Mouse (Mus musculus): ENCODE data around the gene Prm3. TPM values are rescaled to one million over a fixed set of nuclear protein-coding genes. Genes with fewer than 3 reads are reported as not detected.

Gene Prm3
- polyA plus RNA-seq (2016; fragmentation: Nextera tagmentation; extraction: Ambion mirVana): not detected in 2 replicates

DNA sequence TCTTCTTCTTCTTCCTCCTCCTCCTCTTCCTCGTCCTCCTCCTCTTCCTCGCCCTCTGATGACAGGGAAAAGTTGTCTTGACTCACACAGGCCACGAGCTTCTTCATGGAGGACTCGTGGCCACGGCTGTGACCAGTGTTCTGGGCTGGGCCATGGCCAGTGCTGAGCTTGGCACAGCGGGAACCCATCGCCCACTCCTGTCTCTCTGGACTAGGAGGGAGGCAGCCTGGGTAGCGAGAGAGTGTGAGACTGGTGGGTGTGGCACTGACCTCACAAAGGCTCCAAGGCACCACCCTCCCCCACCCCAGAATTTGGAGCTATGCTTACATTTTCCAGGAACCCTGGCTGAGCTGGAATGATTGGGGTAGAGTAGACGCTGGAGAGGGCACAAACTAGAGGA lies at the start of gene Prm3:
Prm3 (minus strand) TSS at position 213 of the 400 bp plus-strand sequence.
- Histone ChIP-seq H3K4me3 (no peak within 1 kb of the TSS), H3K9me3 (no peaks in the 10 kb centered on the region), H3K36me3 (replicated peaks) (no peaks in the 10 kb centered on the region), H3K4me1 (peaks cover 35% of the 10 kb centered on the region), H3K27ac (no peak within 1 kb of the TSS), H3K27me3 (ENCODE audit: poor library complexity, severe bottlenecking) (peaks cover 23% of the 10 kb centered on the region)
- DNase-seq (ENCODE audit: extremely low spot score, low spot score): no peak
- WGBS: 79% methylated on average over 9 of the region's 9 CpGs

GRCm38 (mm10) chr16:10840018-10840417 lies 49.3 kb upstream of the Prm3 start:
- DNase-seq (ENCODE audit: extremely low spot score, low spot score): no peak
- 96% methylated on average over 11 of the region's 14 CpGs for WGBS
- H3K4me1 ChIP-seq: peaks cover 48% of the 10 kb centered on the region
- no peak overlapping the region for H3K27ac ChIP-seq
- H3K4me3 ChIP-seq: no peak overlapping the region
- H3K9me3 ChIP-seq: no peaks in the 10 kb centered on the region
- no peaks in the 10 kb centered on the region for H3K27me3 ChIP-seq (ENCODE audit: poor library complexity, severe bottlenecking)
- H3K36me3 ChIP-seq (replicated peaks): peaks cover 22% of the 10 kb centered on the region

DNA sequence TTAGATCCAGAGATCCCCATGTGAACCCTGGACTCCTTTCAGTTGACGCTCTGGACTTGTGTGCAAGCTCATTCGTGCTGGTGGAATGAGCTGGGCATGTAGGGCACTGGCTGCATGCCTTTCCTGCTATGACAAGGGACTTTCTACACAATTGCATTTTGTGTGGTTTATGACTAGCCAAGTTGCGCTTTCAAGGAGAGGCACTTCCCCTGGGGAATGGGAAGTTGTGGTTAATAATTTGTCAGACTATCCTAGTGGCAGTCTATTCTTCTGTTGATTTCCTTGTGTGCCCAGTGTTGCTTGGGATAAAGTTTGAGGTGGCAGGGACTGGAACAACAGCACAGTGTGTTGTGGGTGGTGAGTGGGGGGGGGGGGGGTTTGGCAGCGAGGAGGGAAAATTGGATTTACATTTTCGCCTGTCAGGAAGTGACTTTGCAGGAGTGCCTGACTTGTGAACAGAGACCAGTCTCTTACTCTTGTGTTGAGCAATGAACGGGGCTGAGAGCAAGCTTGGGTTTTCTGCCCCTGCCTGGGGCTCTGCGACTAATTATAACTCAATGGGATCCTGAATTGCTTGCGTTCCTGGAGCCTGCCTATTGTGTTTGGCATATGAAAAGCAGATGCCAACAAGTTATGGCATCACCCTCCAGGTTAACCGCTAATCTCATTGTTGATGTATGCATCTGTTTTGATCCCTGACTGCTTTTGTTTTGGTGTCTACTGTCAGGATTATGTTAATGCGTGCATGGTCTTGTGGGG lies 48.0 kb upstream of the Prm3 start:
- peaks cover 20% of the 10 kb centered on the region for H3K36me3 ChIP-seq (replicated peaks)
- DNase-seq (ENCODE audit: extremely low spot score, low spot score): no peak

GRCm38 (mm10) chr16:10837903-10838302 lies 47.2 kb upstream of the Prm3 start:
- 93% methylated on average over 1 of the region's 1 CpGs for WGBS
- no peak overlapping the region for H3K4me3 ChIP-seq

More for the DNA sequence above, 48.0 kb upstream of the Prm3 start:
- peaks cover 47% of the 10 kb centered on the region for H3K4me1 ChIP-seq
- 53% methylated on average over 10 of the region's 10 CpGs for WGBS
- H3K9me3 ChIP-seq: no peaks in the 10 kb centered on the region
- peaks cover 6% of the 10 kb centered on the region for H3K27me3 ChIP-seq (ENCODE audit: poor library complexity, severe bottlenecking)
- H3K27ac ChIP-seq: no peak overlapping the region; the same call in 1 of the 2 replicates
- H3K4me3 ChIP-seq: no peak overlapping the region

DNA sequence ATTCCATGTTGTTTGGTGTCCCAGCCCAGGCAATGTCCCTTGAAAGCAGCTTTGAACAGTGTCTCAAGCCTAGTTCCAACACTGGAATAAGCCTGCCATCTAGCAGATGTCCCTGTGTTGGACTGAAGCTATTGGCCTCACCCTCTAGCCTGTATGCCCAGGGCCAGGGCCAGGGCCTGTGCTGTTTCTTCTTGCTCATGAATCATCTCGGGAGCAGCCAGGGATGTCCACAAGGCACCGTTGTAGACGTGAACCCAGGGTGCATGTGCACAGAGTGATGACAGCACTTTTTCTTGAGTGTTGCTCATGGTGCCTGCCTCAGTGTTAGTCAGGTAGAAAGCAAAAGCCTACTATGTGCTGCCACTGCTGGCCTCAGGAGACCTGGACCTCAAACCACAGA lies 46.5 kb upstream of the Prm3 start:
- H3K4me1 ChIP-seq: peaks cover 41% of the 10 kb centered on the region
- DNase-seq (ENCODE audit: extremely low spot score, low spot score): no peak
- no peaks in the 10 kb centered on the region for H3K9me3 ChIP-seq
- 92% methylated on average over 3 of the region's 3 CpGs for WGBS
- H3K27me3 ChIP-seq (ENCODE audit: poor library complexity, severe bottlenecking): peaks cover 13% of the 10 kb centered on the region
- no peak overlapping the region for H3K27ac ChIP-seq
- H3K36me3 ChIP-seq (replicated peaks): peaks cover 20% of the 10 kb centered on the region
- H3K4me3 ChIP-seq: no peak overlapping the region

More at GRCm38 (mm10) chr16:10837903-10838302, 47.2 kb upstream of the Prm3 start:
- Histone ChIP-seq H3K36me3 (replicated peaks) (peaks cover 20% of the 10 kb centered on the region), H3K9me3 (no peaks in the 10 kb centered on the region), H3K27me3 (ENCODE audit: poor library complexity, severe bottlenecking) (peaks cover 13% of the 10 kb centered on the region), H3K27ac (peak overlapping the region; percentile 25; the same call in 1 of the 2 replicates), H3K4me1 (peaks cover 41% of the 10 kb centered on the region)
- DNase-seq (ENCODE audit: extremely low spot score, low spot score): no peak

DNA sequence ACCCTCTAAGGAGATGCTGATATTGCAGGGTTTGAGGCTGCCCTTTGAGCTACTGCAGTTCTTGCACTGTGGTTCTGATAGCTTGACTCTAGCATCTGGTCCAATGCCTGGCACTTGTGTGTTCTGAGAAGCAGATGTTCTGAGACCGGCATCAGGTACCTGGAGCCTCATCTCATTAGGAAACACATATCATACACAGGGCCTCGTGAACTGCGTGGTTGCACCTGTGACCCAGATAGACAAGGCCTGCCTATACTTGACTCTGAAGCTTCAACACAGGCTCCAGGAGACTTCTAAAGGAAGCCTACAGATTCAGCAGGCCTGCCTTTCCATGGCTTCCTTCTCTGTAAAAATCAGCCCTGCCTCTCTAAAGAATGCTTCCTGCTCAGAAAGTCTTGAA lies 45.7 kb upstream of the Prm3 start:
- no peak overlapping the region; the same call in 1 of the 2 replicates for H3K4me3 ChIP-seq

GRCm38 (mm10) chr16:10834911-10835587 lies 44.3 kb upstream of the Prm3 start, which contains the start of gene Rmi2:
Gene Rmi2 (plus strand): TSS chr16:10835059.
- peaks cover 41% of the 10 kb centered on the region for H3K4me1 ChIP-seq
- H3K36me3 ChIP-seq (replicated peaks): peaks cover 5% of the 10 kb centered on the region
- peak within 1 kb of the TSS; percentile 94 for H3K27ac ChIP-seq
- no peaks in the 10 kb centered on the region for H3K9me3 ChIP-seq
- H3K27me3 ChIP-seq (ENCODE audit: poor library complexity, severe bottlenecking): peaks cover 13% of the 10 kb centered on the region
- 1% methylated on average over 48 of the region's 69 CpGs for WGBS
- H3K4me3 ChIP-seq: peak within 1 kb of the TSS; percentile 91
- peak; percentile 87 for DNase-seq (ENCODE audit: extremely low spot score, low spot score)

More for the DNA sequence above, 45.7 kb upstream of the Prm3 start:
- Histone ChIP-seq H3K27ac (no peak overlapping the region), H3K27me3 (ENCODE audit: poor library complexity, severe bottlenecking) (peaks cover 13% of the 10 kb centered on the region), H3K4me1 (peaks cover 41% of the 10 kb centered on the region), H3K9me3 (no peaks in the 10 kb centered on the region), H3K36me3 (replicated peaks) (peaks cover 19% of the 10 kb centered on the region)
- DNase-seq (ENCODE audit: extremely low spot score, low spot score): no peak
- WGBS: 83% methylated on average over 3 of the region's 3 CpGs

DNA sequence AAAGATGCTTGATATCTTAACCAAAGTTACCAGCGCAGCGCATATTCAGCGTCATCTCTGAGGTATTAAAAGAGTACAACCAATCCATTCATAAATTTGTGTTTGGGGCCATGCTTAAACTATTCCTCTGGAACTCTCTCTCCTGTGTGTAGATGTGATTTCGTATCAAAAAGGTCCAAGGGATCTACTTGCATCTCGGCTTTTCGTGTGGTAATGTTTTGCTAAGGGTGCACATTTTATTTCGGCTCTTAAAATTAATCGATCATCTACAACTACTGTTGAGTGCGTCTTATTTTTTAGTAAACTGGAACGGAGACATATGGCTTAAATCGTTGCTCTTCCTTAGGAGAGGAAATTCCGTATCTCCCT lies 43.8 kb upstream of the Prm3 start:
- DNase-seq (ENCODE audit: extremely low spot score, low spot score): no peak
- Histone ChIP-seq H3K27ac (peak overlapping the region; percentile 94), H3K4me3 (peak overlapping the region; percentile 91), H3K4me1 (peaks cover 41% of the 10 kb centered on the region), H3K9me3 (no peaks in the 10 kb centered on the region), H3K36me3 (replicated peaks) (peaks cover under 1% of the 10 kb centered on the region; the same call in 1 of the 2 replicates), H3K27me3 (ENCODE audit: poor library complexity, severe bottlenecking) (peaks cover 13% of the 10 kb centered on the region)
- 9% methylated on average over 12 of the region's 12 CpGs for WGBS

DNA sequence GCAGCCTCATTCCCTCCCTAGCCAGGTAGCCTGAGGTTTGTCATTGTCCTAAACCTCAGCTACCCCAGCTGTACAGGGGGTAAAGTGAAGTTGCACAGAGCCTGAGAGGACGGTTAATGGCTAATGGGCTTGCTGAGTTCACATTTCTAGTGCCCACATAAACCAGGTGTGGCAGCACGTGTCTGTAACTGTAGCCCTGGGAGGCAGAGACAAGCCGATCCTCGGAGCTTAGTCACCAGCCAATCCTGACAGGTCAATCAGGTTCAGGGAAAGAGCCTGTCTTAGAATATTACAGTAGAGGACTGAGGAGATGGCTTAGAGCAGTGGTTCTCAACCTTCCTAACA lies 37.7 kb upstream of the Prm3 start:
- Histone ChIP-seq H3K27me3 (ENCODE audit: poor library complexity, severe bottlenecking) (peaks cover 4% of the 10 kb centered on the region), H3K36me3 (replicated peaks) (no peaks in the 10 kb centered on the region), H3K4me3 (no peak overlapping the region), H3K27ac (no peak overlapping the region), H3K4me1 (no peaks in the 10 kb centered on the region), H3K9me3 (no peaks in the 10 kb centered on the region)
- no peak for DNase-seq (ENCODE audit: extremely low spot score, low spot score)
- 88% methylated on average over 4 of the region's 4 CpGs for WGBS

DNA sequence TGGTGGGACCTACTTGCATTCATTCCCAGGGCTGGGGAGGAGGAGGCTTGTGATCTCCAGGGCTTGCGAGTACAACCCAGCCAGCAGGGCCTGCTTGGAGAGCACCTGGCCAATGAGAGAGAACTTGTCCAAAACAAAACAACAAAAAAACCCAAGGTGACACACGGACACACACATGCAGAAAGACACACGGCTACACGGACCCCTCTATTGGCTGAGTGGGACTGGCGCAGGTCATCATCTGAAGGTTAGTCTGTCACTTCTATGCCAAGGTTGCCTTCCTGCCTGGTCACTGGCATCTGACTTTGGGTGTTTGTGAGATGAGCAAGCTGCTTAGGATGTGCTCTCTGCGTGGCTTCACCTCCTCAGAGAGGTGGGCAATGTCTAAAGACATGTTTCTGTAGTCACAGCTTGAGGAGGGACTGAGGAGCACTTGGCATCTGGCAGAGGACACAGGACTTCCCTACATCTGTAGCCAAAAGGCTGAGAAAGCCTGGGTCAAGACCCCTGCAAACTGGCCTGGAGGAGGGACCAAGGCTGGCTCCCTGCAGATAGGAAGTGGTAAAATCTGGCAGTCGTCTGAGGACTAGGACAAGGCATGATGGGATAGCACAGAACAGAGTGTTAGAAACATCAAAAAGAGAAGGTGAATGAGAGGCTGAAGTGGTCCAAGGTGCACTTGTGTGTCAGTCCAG lies 37.2 kb upstream of the Prm3 start:
- H3K27ac ChIP-seq: no peak overlapping the region
- no peak for DNase-seq (ENCODE audit: extremely low spot score, low spot score)
- H3K27me3 ChIP-seq (ENCODE audit: poor library complexity, severe bottlenecking): no peaks in the 10 kb centered on the region
- H3K36me3 ChIP-seq (replicated peaks): no peaks in the 10 kb centered on the region
- no peaks in the 10 kb centered on the region for H3K4me1 ChIP-seq
- 87% methylated on average over 7 of the region's 7 CpGs for WGBS
- H3K4me3 ChIP-seq: no peak overlapping the region
- H3K9me3 ChIP-seq: no peaks in the 10 kb centered on the region

- Histone ChIP-seq H3K4me3 (no peak overlapping the region), H3K27ac (no peak overlapping the region), H3K4me1 (no peaks in the 10 kb centered on the region), H3K9me3 (no peaks in the 10 kb centered on the region), H3K36me3 (replicated peaks) (no peaks in the 10 kb centered on the region), H3K27me3 (ENCODE audit: poor library complexity, severe bottlenecking) (no peaks in the 10 kb centered on the region)
- DNase-seq (ENCODE audit: extremely low spot score, low spot score): no peak
- WGBS: 92% methylated on average over 9 of the region's 9 CpGs
Measured at GRCm38 (mm10) chr16:10827269-10827668, 36.6 kb upstream of the Prm3 start.

- no peaks in the 10 kb centered on the region for H3K9me3 ChIP-seq
- H3K4me3 ChIP-seq: no peak overlapping the region
- no peak for DNase-seq (ENCODE audit: extremely low spot score, low spot score)
- 91% methylated on average over 4 of the region's 4 CpGs for WGBS
- no peaks in the 10 kb centered on the region for H3K4me1 ChIP-seq
- H3K36me3 ChIP-seq (replicated peaks): no peaks in the 10 kb centered on the region
- H3K27ac ChIP-seq: no peak overlapping the region
- no peaks in the 10 kb centered on the region for H3K27me3 ChIP-seq (ENCODE audit: poor library complexity, severe bottlenecking)
Measured at GRCm38 (mm10) chr16:10825840-10826239, 35.1 kb upstream of the Prm3 start.
